Mouse (Mus musculus): Measurements from ENCODE around the gene Kctd20.

- no peak for TF ChIP-seq CTCF (IDR thresholded peaks at IDR 0.05; ENCODE audit: low read depth, low read length)
- no peak for TF ChIP-seq POLR2A (IDR thresholded peaks at IDR 0.05; ENCODE audit: insufficient read depth, low read length)
Observed at GRCm38 (mm10) chr17:28994615-28995014, 42.9 kb downstream of the Kctd20 start.

Data from ES-Bruce4 (cell line).